Mouse (Mus musculus) v-Abl transformed pro-B cells (cell line): Measurements from ENCODE around the gene Olfr73.
"Not testable (repeated sequence)": the region's sequence is repeated elsewhere in the genome, so short reads cannot be mapped to it uniquely, and the experiment has no call there.

Source experiments
- in situ Hi-C, 2 experiments: fragments of 400-800 bp; cut with MboI; formaldehyde crosslinking; loops; one replicate each; pipeline ENCODE4 v1.15.1; 2025; ENCODE audit not compliant: unreplicated experiment in 2 of 2

The Olfr73 gene

GRCm38 (mm10) chr2:88037599-88037998, at the start of gene Olfr73:
Gene Olfr73, minus strand, starts transcription at chr2:88037699.
- in situ Hi-C loops = no loop called here

DNA sequence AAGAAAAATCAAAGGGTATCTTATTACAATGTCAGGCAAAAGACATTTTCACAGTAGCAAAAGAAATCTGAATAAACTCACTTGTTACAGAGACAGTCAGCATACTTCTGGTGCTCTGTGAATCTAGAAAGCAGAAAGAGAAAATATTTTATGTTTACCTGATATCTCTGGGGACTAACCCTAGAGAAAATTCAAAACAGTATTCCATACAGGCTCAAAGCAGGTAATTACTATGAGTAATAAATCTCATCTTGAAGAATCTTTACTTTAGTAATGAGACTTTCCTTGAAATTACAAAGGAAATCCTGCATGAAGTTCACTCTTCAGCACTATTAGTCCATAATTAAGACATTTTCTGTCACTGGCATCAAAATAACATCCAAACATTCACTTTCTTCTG, 34.2 kb upstream of the Olfr73 start, which contains the start of gene Olfr1163:
Olfr1163 (minus strand) TSS at position 101 of the 400 bp plus-strand sequence.
- in situ Hi-C loops = no loop called here

- in situ Hi-C loops = no loop called here
These were observed 26.1 kb upstream of the Olfr73 start for GRCm38 (mm10) chr2:88063587-88063986.

DNA sequence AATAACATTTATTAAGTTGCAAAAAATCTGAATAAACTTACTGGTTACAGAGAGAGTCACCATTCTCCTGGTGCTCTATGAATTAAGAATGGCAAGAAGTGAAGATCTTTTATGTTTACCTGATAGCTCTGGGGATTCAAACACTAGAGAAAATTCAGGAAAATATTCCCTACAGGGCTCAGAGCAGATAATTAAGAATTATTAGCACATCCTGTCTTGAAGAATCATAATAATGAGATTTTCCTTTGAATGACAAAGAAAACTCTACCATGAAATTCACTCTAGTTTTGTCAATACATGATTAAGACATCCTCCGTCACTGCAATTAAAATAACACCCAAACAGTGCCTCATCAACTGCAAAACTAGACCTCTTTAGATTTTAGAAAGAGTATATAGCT, 13.5 kb upstream of the Olfr73 start, which contains the start of gene Olfr1162:
Olfr1162 (minus strand) TSS at position 101 of the 400 bp plus-strand sequence.
- in situ Hi-C loops = no loop called here

DNA sequence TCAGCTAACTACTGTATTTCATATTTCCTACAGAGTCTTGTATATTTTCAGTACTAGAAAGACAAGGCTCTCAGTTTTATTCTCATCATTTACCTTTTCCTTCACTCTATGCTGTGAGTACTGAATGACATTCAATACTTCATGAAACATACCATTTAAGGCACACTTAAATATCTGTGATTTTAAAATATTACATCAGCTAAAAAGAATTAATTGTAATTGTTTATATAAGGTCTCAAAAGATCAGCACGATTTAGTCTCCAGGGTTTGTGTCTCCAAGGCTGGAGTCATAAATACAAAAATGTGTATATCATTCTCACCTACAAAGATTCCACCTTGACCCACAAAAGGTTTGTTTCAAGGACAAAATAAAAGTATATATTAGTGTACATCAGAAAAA, 15.0 kb downstream of the Olfr73 start, which contains the start of gene Olfr1161:
Olfr1161 (plus strand) TSS at position 301 of the 400 bp plus-strand sequence.
- in situ Hi-C loops = not testable (repeated sequence)

DNA sequence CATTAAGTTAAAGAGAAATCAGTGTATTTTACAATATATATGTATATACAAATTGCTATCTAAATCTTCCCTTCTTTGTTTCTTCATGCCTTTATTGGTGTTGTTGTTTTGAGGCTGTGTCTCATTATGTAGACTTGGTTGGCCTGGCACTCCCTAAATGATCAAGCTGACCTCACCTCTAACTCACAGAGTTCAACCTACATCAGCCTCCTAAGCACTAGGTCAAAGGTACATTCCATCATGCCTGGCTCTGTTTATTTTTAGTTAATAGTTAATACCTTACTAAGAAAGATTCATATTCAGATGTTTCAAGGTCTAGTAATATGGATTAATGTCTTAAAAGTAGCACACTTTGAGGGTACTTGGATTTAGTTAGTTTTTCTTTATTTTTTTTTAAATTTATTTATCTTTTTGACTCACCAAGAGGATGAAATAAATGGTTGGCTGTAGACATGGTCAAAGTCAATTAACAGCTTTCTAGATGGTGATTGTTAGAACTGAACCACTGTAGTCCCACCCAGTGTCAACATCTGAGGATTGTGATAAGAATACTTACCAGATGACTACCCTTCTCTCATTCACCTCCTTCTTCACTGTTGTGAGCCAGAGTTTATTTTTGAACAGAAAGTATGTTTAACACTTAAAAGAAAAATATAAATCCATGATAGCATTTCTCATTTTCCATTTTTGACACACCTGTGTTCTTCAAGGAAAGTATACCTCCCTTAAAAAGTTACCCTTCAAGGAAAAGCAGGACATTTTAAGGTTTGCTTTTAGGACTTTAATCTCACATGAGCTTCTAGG, 29.8 kb downstream of the Olfr73 start, which contains the start of gene Olfr1160:
Olfr1160 (minus strand) TSS at position 754 of the 804 bp plus-strand sequence.
- in situ Hi-C loops = no loop called here

- in situ Hi-C loops = no loop called here
These were observed 47.7 kb downstream of the Olfr73 start, which contains the start of gene Olfr1158 for GRCm38 (mm10) chr2:87989813-87990212. Gene Olfr1158, plus strand, starts transcription at chr2:87990113.
